Mouse (Mus musculus) gastrocnemius, adult 18-20 months (tissue): ENCODE measurements around the gene Gm21994. TPM values are rescaled to one million over a fixed set of nuclear protein-coding genes. Genes with fewer than 3 reads are reported as not detected.
"Not testable (repeated sequence)": the region's sequence is repeated elsewhere in the genome, so short reads cannot be mapped to it uniquely, and the experiment has no call there.

Experiments used
- DNase-seq: peaks from one replicate; pipeline ENCODE4 v3.0.0; 2021; ENCODE audit warnings: low spot score
- long read RNA-seq, 2 experiments: library from polyadenylated mRNA; stranded (forward); transcript quantifications; one replicate each; pipeline ENCODE4 v2.0.0; 2021
- total RNA-seq, 2 experiments: library from RNA; stranded (reverse); gene quantifications; 2 replicates each; pipeline ENCODE4 v1.2.3; 2021

Gene Gm21994
- total RNA-seq, result 1 to 10 TPM; 1.9 to 2.4 TPM
- long read RNA-seq, experiment 1, result 0 reads
- long read RNA-seq, experiment 2, result 0 reads

DNA sequence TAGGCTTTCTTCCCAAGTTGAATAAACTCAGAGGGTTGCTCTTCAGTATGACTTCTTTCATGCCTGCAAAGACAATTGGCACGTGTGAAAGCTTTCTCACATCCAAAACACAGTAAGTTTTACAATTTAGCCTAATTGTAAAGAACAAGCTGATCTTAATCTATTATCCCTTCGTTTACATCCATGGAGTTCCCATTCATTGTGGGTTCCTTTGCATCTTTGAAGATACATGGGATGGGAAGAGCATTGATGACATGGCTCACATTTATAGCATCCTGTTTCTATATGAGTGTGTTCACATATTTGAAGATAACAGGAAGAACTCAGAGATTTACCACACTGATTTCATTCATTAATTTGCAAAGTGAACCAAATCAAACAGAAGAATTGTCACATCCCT is at the start of gene Gm21994:
Gm21994 (minus strand) TSS at position 101 of the 400 bp plus-strand sequence.
- DNase-seq, result not testable (repeated sequence)

- DNase-seq, result no peak
These were observed 43.7 kb upstream of the Gm21994 start for GRCm38 (mm10) chr2:150299096-150299495.

DNA sequence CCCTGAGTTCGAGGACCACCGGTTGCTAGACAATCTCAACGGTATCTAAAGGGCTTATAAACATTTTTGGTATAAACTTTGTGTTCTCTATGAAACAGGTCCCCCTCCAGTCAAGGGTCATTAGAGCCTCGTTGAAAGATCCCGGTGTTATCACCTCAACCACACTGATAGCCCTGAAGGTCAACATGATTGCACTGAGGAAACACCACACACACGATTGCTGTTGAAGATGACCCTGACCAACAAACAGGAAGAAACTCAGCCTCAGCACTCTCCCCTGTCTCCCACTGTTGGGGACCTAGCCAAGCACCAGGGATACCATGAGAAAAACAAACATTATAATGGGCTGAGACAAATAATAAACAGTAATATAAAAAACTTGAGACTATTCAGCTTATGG is 38.3 kb upstream of the Gm21994 start:
- DNase-seq, result no peak

GRCm38 (mm10) chr2:150257291-150257690 is 1.9 kb upstream of the Gm21994 start, which contains the start of gene Gm14124:
Gene Gm14124 (plus strand): TSS chr2:150257517.
- DNase-seq, result not testable (repeated sequence)

DNA sequence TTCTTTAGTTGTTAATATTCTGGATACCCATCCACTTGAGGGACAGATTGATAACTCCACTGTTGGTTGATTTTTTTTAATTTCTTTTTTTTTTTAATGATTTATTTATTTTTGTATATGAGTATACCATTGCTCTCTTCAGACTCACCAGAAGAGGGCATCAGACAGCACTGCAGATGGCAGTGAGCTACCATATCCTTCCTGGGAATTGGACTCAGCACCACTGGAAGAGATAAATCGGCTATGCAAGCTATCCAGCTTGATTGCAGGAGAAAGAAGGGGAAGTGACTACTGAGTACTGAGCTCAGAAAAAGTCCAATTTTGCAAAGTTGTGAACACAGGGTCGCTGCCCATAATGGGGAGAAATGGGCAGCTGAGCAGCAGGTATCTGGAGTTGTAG is 1.5 kb upstream of the Gm21994 start:
- DNase-seq, result not testable (repeated sequence)

GRCm38 (mm10) chr2:150243211-150243610 is 12.2 kb downstream of the Gm21994 start:
- no peak for DNase-seq

DNA sequence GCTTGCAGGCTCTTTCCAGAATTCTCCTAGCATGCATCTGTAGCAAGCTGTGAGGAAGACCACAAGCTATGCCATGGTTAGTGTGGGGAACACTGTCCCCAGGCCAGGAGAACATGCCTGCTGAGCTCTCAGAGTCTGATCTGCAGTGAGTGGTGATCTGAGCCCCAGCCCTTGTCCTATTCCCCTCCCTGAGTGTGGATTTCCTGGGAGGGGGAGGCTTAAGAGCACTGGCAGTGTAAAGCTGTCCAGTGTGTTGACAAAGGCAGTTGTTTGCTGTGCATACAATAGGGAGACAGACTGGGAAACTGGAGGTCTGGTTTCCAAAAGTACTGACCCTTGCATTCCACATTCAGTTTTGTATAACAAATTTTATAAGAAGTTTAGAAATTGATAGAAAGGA is 32.1 kb downstream of the Gm21994 start:
- not testable (repeated sequence) for DNase-seq

- not testable (repeated sequence) for DNase-seq
These were observed 37.0 kb downstream of the Gm21994 start for GRCm38 (mm10) chr2:150218363-150218725.

- DNase-seq, result peak; percentile 78
These were observed 37.6 kb downstream of the Gm21994 start, which contains the start of gene Zfp937 for GRCm38 (mm10) chr2:150217600-150218362. Gene Zfp937 (plus strand): TSS chr2:150218073.

Other genes starting within 250 kb of the Gm21994 start
- gene Zfp120, start 118.9 kb downstream of the Gm21994 start, total RNA-seq, result 1 to 10 TPM; 5.9 to 6.6 TPM
- gene Gm10770, start 75.9 kb downstream of the Gm21994 start, total RNA-seq, result not detected
- gene Gm14139, start 73.8 kb downstream of the Gm21994 start, total RNA-seq, result not detected
- 1 to 10 TPM; 1.5 to 2.1 TPM for gene Zfp937, start 37.5 kb downstream of the Gm21994 start, total RNA-seq
- gene Gm14124, start 1.9 kb upstream of the Gm21994 start, total RNA-seq, result not detected
- gene Gm10130, start 68.1 kb upstream of the Gm21994 start, total RNA-seq, result 1 to 10 TPM in 1 of 2 experiments, not detected in 1; 2.1 TPM
- gene 3300002I08Rik, start 107.2 kb upstream of the Gm21994 start, total RNA-seq, result under 1 TPM; 0.55 to 0.95 TPM
- 1 to 10 TPM; 1.6 to 2.1 TPM for gene Zfp442, start 195.9 kb upstream of the Gm21994 start, total RNA-seq
- not detected for gene Zfp345, start 229.5 kb upstream of the Gm21994 start, total RNA-seq